Mouse (Mus musculus) midbrain, embryonic 13.5 days (tissue): ENCODE data around the gene Atp11a. TPM values are rescaled to one million over a fixed set of nuclear protein-coding genes. Genes with fewer than 3 reads are reported as not detected.

Experiments
- ATAC-seq: fragments of 200-750 bp; cut with Nextera tagmentation; 2 replicates; pipeline ENCODE4 v1.8.0; 2017; ENCODE audit warnings: mild to moderate bottlenecking, moderate TSS enrichment, moderate library complexity
- H3K27ac ChIP-seq: fragments of 300-500 bp; sonication (generic); 2 replicates; pipeline ENCODE4 v1.5.1; 2015; ENCODE audit warnings: inconsistent platforms, mild to moderate bottlenecking, moderate library complexity
- H3K27me3 ChIP-seq: fragments of 300-500 bp; sonication (generic); 2 replicates; pipeline ENCODE4 v1.6.1; 2015; ENCODE audit warnings: mild to moderate bottlenecking, inconsistent platforms
- H3K36me3 ChIP-seq: fragments of 300-500 bp; sonication (generic); 2 replicates; pipeline ENCODE4 v1.6.1; 2015; ENCODE audit warnings: mild to moderate bottlenecking, inconsistent platforms
- H3K4me1 ChIP-seq: fragments of 300-500 bp; sonication (generic); replicated peaks from 2 replicates; pipeline ENCODE4 v1.6.1; 2015; ENCODE audit warnings: inconsistent platforms
- H3K4me2 ChIP-seq: fragments of 300-500 bp; sonication (generic); replicated peaks from 2 replicates; pipeline ENCODE4 v1.6.1; 2015; ENCODE audit warnings: moderate library complexity, mild to moderate bottlenecking, inconsistent platforms
- H3K4me3 ChIP-seq: fragments of 300-500 bp; sonication (generic); replicated peaks from 2 replicates; pipeline ENCODE4 v1.5.1; 2015; ENCODE audit warnings: mild to moderate bottlenecking, inconsistent platforms
- H3K9ac ChIP-seq: fragments of 300-500 bp; sonication (generic); replicated peaks from 2 replicates; pipeline ENCODE4 v1.6.1; 2015; ENCODE audit warnings: mild to moderate bottlenecking, inconsistent platforms
- H3K9me3 ChIP-seq: fragments of 300-500 bp; sonication (generic); 2 replicates; pipeline ENCODE4 v1.6.1; 2016; ENCODE audit warnings: mild to moderate bottlenecking, inconsistent platforms
- WGBS: fragments of 180-500 bp; shearing (Covaris S2); methylation state at CpG from one replicate; pipeline ENCODE4 v1.1.7; 2015; 5-methylcytosine and 5-hydroxymethylcytosine counted together
- polyA plus RNA-seq: library from polyadenylated mRNA; unstranded; fragments of >200 nt; fragmentation: Nextera tagmentation; extraction: Ambion mirVana; gene quantifications from 2 replicates; pipeline ENCODE4 v1.2.1, GENCODE M21; 2015

Atp11a gene
- 9.9 and 10.3 TPM in 2 replicates for polyA plus RNA-seq

- peak; percentile 91 for ATAC-seq
- H3K27me3 ChIP-seq = peaks cover 3% of the 10 kb centered on the region; the same call in 1 of the 2 replicates
- no peaks in the 10 kb centered on the region for H3K9me3 ChIP-seq
- H3K27ac ChIP-seq = peak within 1 kb of the TSS; percentile 74
- H3K4me3 ChIP-seq = peak within 1 kb of the TSS; percentile 88
- peak within 1 kb of the TSS; percentile 90 for H3K9ac ChIP-seq
- peaks cover 23% of the 10 kb centered on the region for H3K4me1 ChIP-seq
- no peaks in the 10 kb centered on the region for H3K36me3 ChIP-seq
- WGBS = under 1% methylated on average over 37 of the region's 62 CpGs
- H3K4me2 ChIP-seq = peak within 1 kb of the TSS; percentile 89
Observed at GRCm38 (mm10) chr8:12756391-12757157, at the start of gene Atp11a. Gene Atp11a, plus strand, starts transcription at chr8:12757014.

- no peaks in the 10 kb centered on the region for H3K9me3 ChIP-seq
- H3K27me3 ChIP-seq = no peaks in the 10 kb centered on the region
- H3K27ac ChIP-seq = no peak overlapping the region
- no peak for ATAC-seq
- peaks cover 3% of the 10 kb centered on the region; the same call in 1 of the 2 replicates for H3K4me1 ChIP-seq
- H3K4me3 ChIP-seq = no peak overlapping the region
- H3K9ac ChIP-seq = no peak overlapping the region
- 77% methylated on average over 7 of the region's 7 CpGs for WGBS
- no peaks in the 10 kb centered on the region for H3K36me3 ChIP-seq
- H3K4me2 ChIP-seq = no peak overlapping the region
Observed at GRCm38 (mm10) chr8:12711623-12712022, 45.2 kb upstream of the Atp11a start.

- WGBS = 86% methylated on average over 18 of the region's 18 CpGs
- no peak for ATAC-seq
Observed at GRCm38 (mm10) chr8:12715861-12716585, 40.8 kb upstream of the Atp11a start.

GRCm38 (mm10) chr8:12719091-12719490 is 37.7 kb upstream of the Atp11a start:
- no peak for ATAC-seq

More at GRCm38 (mm10) chr8:12715861-12716585, 40.8 kb upstream of the Atp11a start:
- H3K4me3 ChIP-seq = no peak overlapping the region
- H3K36me3 ChIP-seq = no peaks in the 10 kb centered on the region
- H3K9ac ChIP-seq = no peak overlapping the region
- H3K27ac ChIP-seq = no peak overlapping the region
- H3K27me3 ChIP-seq = no peaks in the 10 kb centered on the region
- H3K9me3 ChIP-seq = no peaks in the 10 kb centered on the region
- H3K4me1 ChIP-seq = peaks cover 14% of the 10 kb centered on the region
- H3K4me2 ChIP-seq = no peak overlapping the region

GRCm38 (mm10) chr8:12728644-12729043 is 28.2 kb upstream of the Atp11a start:
- WGBS = 86% methylated on average over 4 of the region's 4 CpGs
- no peak overlapping the region for H3K9ac ChIP-seq
- no peaks in the 10 kb centered on the region for H3K9me3 ChIP-seq
- H3K4me2 ChIP-seq = no peak overlapping the region
- H3K4me3 ChIP-seq = no peak overlapping the region
- H3K27ac ChIP-seq = no peak overlapping the region
- H3K27me3 ChIP-seq = no peaks in the 10 kb centered on the region
- H3K4me1 ChIP-seq = peaks cover 6% of the 10 kb centered on the region; the same call in 1 of the 2 replicates
- no peaks in the 10 kb centered on the region for H3K36me3 ChIP-seq
- ATAC-seq = no peak

More at GRCm38 (mm10) chr8:12719091-12719490, 37.7 kb upstream of the Atp11a start:
- H3K4me1 ChIP-seq = peaks cover 16% of the 10 kb centered on the region
- WGBS = 40% methylated on average over 9 of the region's 9 CpGs
- H3K27me3 ChIP-seq = no peaks in the 10 kb centered on the region
- H3K36me3 ChIP-seq = no peaks in the 10 kb centered on the region
- no peaks in the 10 kb centered on the region for H3K9me3 ChIP-seq
- no peak overlapping the region for H3K4me3 ChIP-seq
- no peak overlapping the region for H3K4me2 ChIP-seq
- H3K9ac ChIP-seq = no peak overlapping the region
- H3K27ac ChIP-seq = no peak overlapping the region

GRCm38 (mm10) chr8:12730780-12731179 is 26.0 kb upstream of the Atp11a start:
- H3K27ac ChIP-seq = no peak overlapping the region
- WGBS = 26% methylated on average over 5 of the region's 5 CpGs
- no peak for ATAC-seq
- no peak overlapping the region for H3K9ac ChIP-seq
- H3K4me2 ChIP-seq = no peak overlapping the region
- peaks cover 6% of the 10 kb centered on the region; the same call in 1 of the 2 replicates for H3K4me1 ChIP-seq
- no peaks in the 10 kb centered on the region for H3K9me3 ChIP-seq
- no peaks in the 10 kb centered on the region for H3K36me3 ChIP-seq
- no peak overlapping the region for H3K4me3 ChIP-seq
- no peaks in the 10 kb centered on the region for H3K27me3 ChIP-seq

GRCm38 (mm10) chr8:12732431-12732830 is 24.4 kb upstream of the Atp11a start:
- Histone ChIP-seq H3K27me3 (no peaks in the 10 kb centered on the region), H3K4me2 (no peak overlapping the region), H3K27ac (no peak overlapping the region), H3K4me3 (no peak overlapping the region), H3K9ac (no peak overlapping the region), H3K4me1 (peaks cover 6% of the 10 kb centered on the region; the same call in 1 of the 2 replicates), H3K9me3 (no peaks in the 10 kb centered on the region), H3K36me3 (no peaks in the 10 kb centered on the region)
- WGBS = 95% methylated on average over 6 of the region's 6 CpGs
- ATAC-seq = no peak

GRCm38 (mm10) chr8:12739113-12739512 is 17.7 kb upstream of the Atp11a start:
- Histone ChIP-seq H3K36me3 (no peaks in the 10 kb centered on the region), H3K27ac (no peak overlapping the region), H3K4me2 (no peak overlapping the region), H3K9me3 (no peaks in the 10 kb centered on the region), H3K27me3 (no peaks in the 10 kb centered on the region), H3K4me3 (no peak overlapping the region), H3K9ac (no peak overlapping the region), H3K4me1 (no peaks in the 10 kb centered on the region)
- no peak for ATAC-seq
- 86% methylated on average over 9 of the region's 9 CpGs for WGBS

GRCm38 (mm10) chr8:12743390-12743789 is 13.4 kb upstream of the Atp11a start:
- Histone ChIP-seq H3K9me3 (no peaks in the 10 kb centered on the region), H3K36me3 (no peaks in the 10 kb centered on the region), H3K4me2 (no peak overlapping the region), H3K4me3 (no peak overlapping the region), H3K27me3 (no peaks in the 10 kb centered on the region), H3K27ac (no peak overlapping the region), H3K4me1 (no peaks in the 10 kb centered on the region), H3K9ac (no peak overlapping the region)
- 90% methylated on average over 4 of the region's 4 CpGs for WGBS
- ATAC-seq = no peak

GRCm38 (mm10) chr8:12748183-12748582 is 8.6 kb upstream of the Atp11a start:
- Histone ChIP-seq H3K9me3 (no peaks in the 10 kb centered on the region), H3K4me2 (no peak overlapping the region), H3K4me1 (no peaks in the 10 kb centered on the region), H3K9ac (no peak overlapping the region), H3K4me3 (no peak overlapping the region), H3K27ac (no peak overlapping the region), H3K27me3 (no peaks in the 10 kb centered on the region), H3K36me3 (no peaks in the 10 kb centered on the region)
- no peak for ATAC-seq
- 94% methylated on average over 3 of the region's 3 CpGs for WGBS

- no peak overlapping the region for H3K4me2 ChIP-seq
Observed at GRCm38 (mm10) chr8:12749116-12749515, 7.7 kb upstream of the Atp11a start.

GRCm38 (mm10) chr8:12753054-12753453 is 3.8 kb upstream of the Atp11a start:
- peaks cover 10% of the 10 kb centered on the region for H3K4me1 ChIP-seq
- no peak overlapping the region for H3K9ac ChIP-seq
- H3K4me2 ChIP-seq = no peak overlapping the region
- H3K36me3 ChIP-seq = no peaks in the 10 kb centered on the region
- WGBS = 71% methylated on average over 6 of the region's 6 CpGs
- ATAC-seq = no peak
- no peak overlapping the region for H3K27ac ChIP-seq
- no peak overlapping the region for H3K4me3 ChIP-seq
- peaks cover 3% of the 10 kb centered on the region; the same call in 1 of the 2 replicates for H3K27me3 ChIP-seq
- no peaks in the 10 kb centered on the region for H3K9me3 ChIP-seq

More at GRCm38 (mm10) chr8:12749116-12749515, 7.7 kb upstream of the Atp11a start:
- no peaks in the 10 kb centered on the region for H3K9me3 ChIP-seq
- no peak for ATAC-seq
- no peaks in the 10 kb centered on the region for H3K36me3 ChIP-seq
- no peaks in the 10 kb centered on the region for H3K4me1 ChIP-seq
- H3K27ac ChIP-seq = no peak overlapping the region
- H3K27me3 ChIP-seq = no peaks in the 10 kb centered on the region
- no peak overlapping the region for H3K9ac ChIP-seq
- H3K4me3 ChIP-seq = no peak overlapping the region
- 82% methylated on average over 7 of the region's 7 CpGs for WGBS
